Mouse (Mus musculus): Measurements from ENCODE around the gene Alk. TPM values are rescaled to one million over a fixed set of nuclear protein-coding genes. Genes with fewer than 3 reads are reported as not detected.

Alk gene
- polyA plus RNA-seq, 2 experiments: 0.02 to 0.03 TPM

DNA sequence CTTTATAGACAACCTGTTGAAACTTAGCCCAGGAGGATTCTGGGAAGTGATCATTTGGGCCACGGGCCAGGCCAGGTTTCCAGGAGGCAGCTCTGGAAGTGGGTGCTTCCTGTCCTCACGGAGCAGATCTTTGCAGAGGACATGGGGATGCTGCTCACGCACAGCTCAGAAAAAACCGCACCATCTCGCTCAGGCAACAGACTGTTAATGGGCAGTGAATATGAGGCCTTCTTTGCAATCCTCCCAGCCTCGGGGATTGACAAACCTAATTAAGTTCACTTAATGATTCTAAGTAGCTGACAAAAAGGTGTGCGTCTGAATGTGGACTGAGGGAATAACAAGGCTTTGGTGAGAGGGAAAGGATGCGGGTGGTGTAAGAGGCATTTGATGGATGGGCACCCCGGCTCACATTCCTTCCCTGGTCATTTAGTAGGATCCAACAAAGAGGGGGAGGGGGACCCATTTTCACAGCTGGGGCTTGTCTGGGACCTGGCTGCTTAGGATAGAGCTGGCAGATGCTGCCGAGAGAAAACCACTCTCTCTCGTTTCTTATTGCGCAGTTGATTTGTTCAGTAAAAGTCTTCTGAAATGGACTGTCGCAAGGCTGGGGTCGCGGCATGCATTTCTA, 650.1 kb downstream of the Alk start:
- Histone ChIP-seq H3K36me3 (replicated peaks; ENCODE audit: control insufficient read depth, insufficient read depth, low read depth) (no peaks in the 10 kb centered on the region), H3K4me2 (ENCODE audit: low read depth) (no peak overlapping the region), H3K9me3 (ENCODE audit: control insufficient read depth, low read length) (no peaks in the 10 kb centered on the region), H3K9ac (replicated peaks) (no peak overlapping the region), H3K27ac (no peak overlapping the region), H3K4me3 (ENCODE audit: insufficient read depth in 1 of 2, low read depth in 2 of 2, low read length in 2 of 2) (no peak overlapping the region), H3K27me3 (ENCODE audit: control insufficient read depth, insufficient read depth, low read length) (no peaks in the 10 kb centered on the region), H3K4me1 (replicated peaks; ENCODE audit: control insufficient read depth in 2 of 2, insufficient read depth in 2 of 2, low read length in 1 of 2) (no peaks in the 10 kb centered on the region)
- WGBS (ENCODE audit: insufficient replicate concordance): 65% methylated on average over 15 of the region's 15 CpGs
- TF ChIP-seq EP300 (IDR thresholded peaks at IDR 0.05; ENCODE audit: low read depth): no peak
- TF ChIP-seq CTCF (IDR thresholded peaks at IDR 0.05; ENCODE audit: low read depth): no peak
- no peak for ATAC-seq (ENCODE audit: insufficient read depth)
- no peak for DNase-seq (ENCODE audit: low read depth in 3 of 3, low spot score in 3 of 3)

DNA sequence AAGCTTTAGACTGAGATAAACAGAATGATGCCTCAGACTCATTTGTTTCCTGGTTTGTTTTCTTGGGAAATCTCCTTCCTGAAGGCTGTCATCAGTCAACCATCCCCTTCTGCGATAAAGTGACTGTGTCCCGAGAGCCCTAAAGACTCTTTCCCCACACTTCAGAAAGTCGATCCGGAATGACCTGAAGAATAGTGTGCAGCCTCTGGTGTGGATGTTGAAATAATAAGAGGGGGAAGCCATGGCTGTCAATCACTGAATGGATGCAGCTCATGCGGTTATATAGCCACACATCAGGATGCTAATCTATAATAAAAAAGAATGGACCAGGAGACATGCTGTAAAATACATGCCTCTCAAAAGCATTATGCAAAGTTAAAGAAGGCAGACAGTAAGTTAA, 653.5 kb downstream of the Alk start:
- Histone ChIP-seq H3K27ac (no peak overlapping the region), H3K9ac (replicated peaks) (no peak overlapping the region), H3K36me3 (replicated peaks; ENCODE audit: control insufficient read depth, insufficient read depth, low read depth) (no peaks in the 10 kb centered on the region), H3K27me3 (ENCODE audit: control insufficient read depth, insufficient read depth, low read length) (no peaks in the 10 kb centered on the region), H3K9me3 (ENCODE audit: control insufficient read depth, low read length) (no peaks in the 10 kb centered on the region), H3K4me1 (replicated peaks; ENCODE audit: control insufficient read depth in 2 of 2, insufficient read depth in 2 of 2, low read length in 1 of 2) (no peaks in the 10 kb centered on the region), H3K4me3 (ENCODE audit: insufficient read depth in 1 of 2, low read depth in 2 of 2, low read length in 2 of 2) (no peak overlapping the region), H3K4me2 (ENCODE audit: low read depth) (no peak overlapping the region)
- DNase-seq (ENCODE audit: low read depth in 3 of 3, low spot score in 3 of 3) (no peak), ATAC-seq (ENCODE audit: insufficient read depth) (no peak)
- no peak for TF ChIP-seq EP300 (IDR thresholded peaks at IDR 0.05; ENCODE audit: low read depth)
- TF ChIP-seq CTCF (IDR thresholded peaks at IDR 0.05; ENCODE audit: low read depth): no peak
- 70% methylated on average over 5 of the region's 5 CpGs for WGBS (ENCODE audit: insufficient replicate concordance)

DNA sequence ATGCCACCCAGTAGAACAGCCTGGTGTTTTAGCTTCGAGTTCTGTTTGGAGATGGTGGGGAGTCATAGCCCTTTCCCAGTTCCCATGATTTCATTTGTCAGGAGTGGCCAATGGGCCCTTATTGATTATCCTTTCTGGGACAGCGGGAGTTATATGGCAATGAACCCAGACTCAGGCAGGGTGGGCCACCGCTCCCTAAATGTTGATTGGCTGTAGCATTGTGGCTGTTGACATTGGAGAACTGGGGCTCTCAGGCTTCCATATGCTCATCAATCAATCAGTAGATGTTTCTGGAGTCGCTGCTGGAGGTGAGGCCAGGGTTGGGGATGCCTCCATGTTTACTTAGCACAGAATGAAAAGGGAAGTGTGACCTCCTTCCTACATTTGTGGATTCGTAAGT, 655.7 kb downstream of the Alk start:
- TF ChIP-seq CTCF (IDR thresholded peaks at IDR 0.05; ENCODE audit: low read depth) (no peak), EP300 (IDR thresholded peaks at IDR 0.05; ENCODE audit: low read depth) (no peak)
- no peak overlapping the region for H3K9ac ChIP-seq (replicated peaks)
- ATAC-seq (ENCODE audit: insufficient read depth) (no peak), DNase-seq (ENCODE audit: low read depth in 3 of 3, low spot score in 3 of 3) (no peak)
- 46% methylated on average over 5 of the region's 5 CpGs for WGBS (ENCODE audit: insufficient replicate concordance)
- H3K36me3 ChIP-seq (replicated peaks; ENCODE audit: control insufficient read depth, insufficient read depth, low read depth): no peaks in the 10 kb centered on the region
- no peaks in the 10 kb centered on the region for H3K9me3 ChIP-seq (ENCODE audit: control insufficient read depth, low read length)
- H3K4me1 ChIP-seq (replicated peaks; ENCODE audit: control insufficient read depth in 2 of 2, insufficient read depth in 2 of 2, low read length in 1 of 2): no peaks in the 10 kb centered on the region
- H3K4me2 ChIP-seq (ENCODE audit: low read depth): no peak overlapping the region
- H3K4me3 ChIP-seq (ENCODE audit: insufficient read depth in 1 of 2, low read depth in 2 of 2, low read length in 2 of 2): no peak overlapping the region
- no peak overlapping the region for H3K27ac ChIP-seq
- H3K27me3 ChIP-seq (ENCODE audit: control insufficient read depth, insufficient read depth, low read length): no peaks in the 10 kb centered on the region

GRCm38 (mm10) chr17:71947452-71947851, 657.0 kb downstream of the Alk start:
- Histone ChIP-seq H3K4me2 (ENCODE audit: low read depth) (no peak overlapping the region), H3K9me3 (ENCODE audit: control insufficient read depth, low read length) (no peaks in the 10 kb centered on the region), H3K9ac (replicated peaks) (no peak overlapping the region), H3K27ac (no peak overlapping the region), H3K4me3 (ENCODE audit: insufficient read depth in 1 of 2, low read depth in 2 of 2, low read length in 2 of 2) (no peak overlapping the region), H3K27me3 (ENCODE audit: control insufficient read depth, insufficient read depth, low read length) (no peaks in the 10 kb centered on the region), H3K36me3 (replicated peaks; ENCODE audit: control insufficient read depth, insufficient read depth, low read depth) (no peaks in the 10 kb centered on the region), H3K4me1 (replicated peaks; ENCODE audit: control insufficient read depth in 2 of 2, insufficient read depth in 2 of 2, low read length in 1 of 2) (no peaks in the 10 kb centered on the region)
- 27% methylated on average over 9 of the region's 9 CpGs for WGBS (ENCODE audit: insufficient replicate concordance)
- TF ChIP-seq EP300 (IDR thresholded peaks at IDR 0.05; ENCODE audit: low read depth): no peak
- no peak for DNase-seq (ENCODE audit: low read depth in 3 of 3, low spot score in 3 of 3)
- no peak for ATAC-seq (ENCODE audit: insufficient read depth)

- H3K4me3 ChIP-seq (ENCODE audit: insufficient read depth in 1 of 2, low read depth in 2 of 2, low read length in 2 of 2): no peak overlapping the region
- no peak overlapping the region for H3K27ac ChIP-seq
- WGBS (ENCODE audit: insufficient replicate concordance): 63% methylated on average over 5 of the region's 5 CpGs
- no peaks in the 10 kb centered on the region for H3K9me3 ChIP-seq (ENCODE audit: control insufficient read depth, low read length)
- DNase-seq (ENCODE audit: low read depth in 3 of 3, low spot score in 3 of 3) (no peak), ATAC-seq (ENCODE audit: insufficient read depth) (no peak)
- H3K27me3 ChIP-seq (ENCODE audit: control insufficient read depth, insufficient read depth, low read length): no peaks in the 10 kb centered on the region
- TF ChIP-seq CTCF (IDR thresholded peaks at IDR 0.05; ENCODE audit: low read depth) (no peak), EP300 (IDR thresholded peaks at IDR 0.05; ENCODE audit: low read depth) (no peak)
- no peaks in the 10 kb centered on the region for H3K36me3 ChIP-seq (replicated peaks; ENCODE audit: control insufficient read depth, insufficient read depth, low read depth)
- no peaks in the 10 kb centered on the region for H3K4me1 ChIP-seq (replicated peaks; ENCODE audit: control insufficient read depth in 2 of 2, insufficient read depth in 2 of 2, low read length in 1 of 2)
- no peak overlapping the region for H3K9ac ChIP-seq (replicated peaks)
- no peak overlapping the region for H3K4me2 ChIP-seq (ENCODE audit: low read depth)
Observed at GRCm38 (mm10) chr17:71944020-71944419, 660.4 kb downstream of the Alk start.

Measured in liver, embryonic 14.5 days (tissue).